Mouse (Mus musculus): ENCODE data around the gene 2210016L21Rik.

DNA sequence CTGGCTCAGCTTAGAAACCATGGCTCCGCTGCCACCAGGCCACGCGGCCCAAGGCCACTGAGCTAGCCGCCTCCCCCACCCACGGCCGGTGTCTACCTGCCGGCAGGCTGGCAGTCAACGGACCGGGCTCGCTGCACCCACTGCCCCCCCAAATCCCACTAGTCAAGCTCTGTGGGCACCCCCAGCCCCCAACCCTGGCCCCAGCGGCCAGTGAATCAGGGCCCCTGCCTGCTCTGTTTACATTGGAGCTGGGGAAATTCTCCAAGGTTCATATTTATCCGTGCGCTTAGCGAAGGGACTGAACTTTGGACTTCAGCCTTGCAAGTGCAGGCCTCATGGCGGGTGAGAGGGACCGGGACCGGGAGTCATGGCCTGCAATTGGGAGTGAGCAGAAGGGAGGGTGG lies 28.9 kb downstream of the 2210016L21Rik start, which contains the start of gene Hnf1a:
- TF ChIP-seq ZNF384 (IDR thresholded peaks at IDR 0.05; ENCODE audit: low read depth, low read length) (no peak), CHD2 (IDR thresholded peaks at IDR 0.05; ENCODE audit: low read depth, low read length) (no peak), ZC3H11A (IDR thresholded peaks at IDR 0.05; ENCODE audit: borderline replicate concordance, low read depth, low read length) (no peak), MAFK (IDR thresholded peaks at IDR 0.05; ENCODE audit: insufficient read depth, low read depth, low read length) (no peak), HCFC1 (IDR thresholded peaks at IDR 0.05; ENCODE audit: borderline replicate concordance, insufficient read depth, low read length) (no peak)
